Mouse (Mus musculus): ENCODE measurements around the gene Galnt10. TPM values are rescaled to one million over a fixed set of nuclear protein-coding genes. Genes with fewer than 3 reads are reported as not detected.

Gene Galnt10
- polyA plus RNA-seq, 1 experiment from 2014 or later: 18.6 TPM

- Histone ChIP-seq H3K4me1 (peaks cover 89% of the 10 kb centered on the region), H3K4me3 (no peak overlapping the region), H3K9me3 (no peaks in the 10 kb centered on the region), H3K27ac (peak overlapping the region; percentile 51), H3K27me3 (ENCODE audit: poor library complexity, severe bottlenecking) (peaks cover 49% of the 10 kb centered on the region), H3K36me3 (replicated peaks) (no peaks in the 10 kb centered on the region)
- WGBS: 47% methylated on average over 4 of the region's 4 CpGs
- DNase-seq (ENCODE audit: extremely low spot score, low spot score): no peak
Observed at GRCm38 (mm10) chr11:57654386-57654785, 9.1 kb downstream of the Galnt10 start.

GRCm38 (mm10) chr11:57654977-57655397 is 9.7 kb downstream of the Galnt10 start:
- Histone ChIP-seq H3K27me3 (ENCODE audit: poor library complexity, severe bottlenecking) (peaks cover 49% of the 10 kb centered on the region), H3K27ac (peak overlapping the region; percentile 51), H3K9me3 (no peaks in the 10 kb centered on the region), H3K4me3 (no peak overlapping the region), H3K4me1 (peaks cover 84% of the 10 kb centered on the region), H3K36me3 (replicated peaks) (no peaks in the 10 kb centered on the region)
- WGBS: 30% methylated on average over 5 of the region's 5 CpGs
- DNase-seq (ENCODE audit: extremely low spot score, low spot score): peak; percentile 45

DNA sequence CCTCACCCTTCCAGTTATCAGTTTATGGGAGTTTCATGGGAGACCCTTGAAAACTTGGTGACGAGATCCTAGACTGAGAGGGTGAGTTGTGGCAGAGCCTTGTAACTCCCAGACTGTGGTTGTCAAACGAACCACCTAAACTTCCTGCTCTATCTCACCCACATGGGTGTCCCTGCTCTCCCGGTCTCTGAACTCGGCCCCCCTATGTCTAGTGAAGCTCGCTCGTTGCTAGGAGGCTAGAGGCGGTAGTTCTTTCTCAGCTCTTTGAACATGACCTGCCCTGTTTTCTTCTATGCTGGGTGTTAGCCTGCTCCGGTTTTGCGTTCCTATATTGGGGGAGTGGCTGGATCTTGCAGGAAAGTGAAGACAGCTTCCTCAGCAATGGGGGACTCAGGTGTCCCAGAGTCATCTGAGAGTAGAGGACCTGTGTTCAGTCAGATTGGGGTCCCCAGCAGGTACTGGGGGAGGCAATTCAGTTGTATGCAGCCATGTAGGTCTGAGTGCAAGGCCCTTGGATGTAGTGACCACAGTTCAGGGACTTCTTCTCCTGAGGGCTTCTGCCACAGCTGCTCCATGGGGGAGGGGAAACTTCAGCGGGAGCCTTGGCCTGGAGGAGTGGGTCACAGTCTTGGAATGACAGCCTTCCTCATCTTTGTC is 10.6 kb downstream of the Galnt10 start:
- 58% methylated on average over 10 of the region's 10 CpGs for WGBS

DNA sequence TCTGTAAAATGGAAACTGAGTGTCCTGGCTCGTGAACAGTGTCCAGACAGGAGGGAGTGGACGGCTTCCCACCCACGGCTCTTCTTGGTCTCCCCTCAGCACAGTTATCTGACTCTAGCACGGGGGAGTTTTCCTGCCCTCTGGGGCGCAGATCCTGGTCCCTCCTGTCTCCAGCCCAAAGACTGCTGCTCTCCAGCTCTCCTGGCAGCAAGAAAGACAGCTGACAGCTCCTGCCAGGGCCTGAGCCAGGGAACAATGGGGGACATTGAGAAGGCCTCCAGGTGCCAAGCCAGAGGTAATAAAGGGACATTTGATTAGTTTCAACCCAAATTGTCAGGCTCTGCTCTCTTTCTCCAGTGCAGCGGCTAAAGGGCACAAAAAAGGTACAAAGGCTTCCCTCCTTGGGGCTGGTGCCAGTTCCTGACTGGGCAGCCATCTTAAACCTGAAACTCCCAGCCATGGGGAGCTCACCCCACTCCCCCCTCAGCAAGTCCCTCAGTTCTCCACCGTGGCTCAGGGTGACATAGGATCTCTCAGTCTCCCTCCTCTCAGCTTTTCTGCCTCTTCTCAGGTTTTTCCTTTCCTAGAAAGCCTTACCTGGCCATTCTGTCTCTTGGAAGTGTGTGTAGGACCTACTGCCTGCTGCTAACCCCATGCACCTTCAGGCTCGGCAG is 11.5 kb downstream of the Galnt10 start:
- Histone ChIP-seq H3K9me3 (no peaks in the 10 kb centered on the region), H3K4me1 (peaks cover 78% of the 10 kb centered on the region), H3K36me3 (replicated peaks) (no peaks in the 10 kb centered on the region), H3K27ac (peak overlapping the region; percentile 59), H3K27me3 (ENCODE audit: poor library complexity, severe bottlenecking) (peaks cover 34% of the 10 kb centered on the region), H3K4me3 (no peak overlapping the region)
- 54% methylated on average over 8 of the region's 8 CpGs for WGBS
- DNase-seq (ENCODE audit: extremely low spot score, low spot score): no peak

More for the DNA sequence above, 10.6 kb downstream of the Galnt10 start:
- Histone ChIP-seq H3K4me1 (peaks cover 84% of the 10 kb centered on the region), H3K9me3 (no peaks in the 10 kb centered on the region), H3K27ac (peak overlapping the region; percentile 59; the same call in 1 of the 2 replicates), H3K4me3 (no peak overlapping the region), H3K36me3 (replicated peaks) (no peaks in the 10 kb centered on the region), H3K27me3 (ENCODE audit: poor library complexity, severe bottlenecking) (peaks cover 42% of the 10 kb centered on the region)
- no peak for DNase-seq (ENCODE audit: extremely low spot score, low spot score)

GRCm38 (mm10) chr11:57657370-57658072 is 12.3 kb downstream of the Galnt10 start:
- H3K4me3 ChIP-seq: no peak overlapping the region
- H3K27me3 ChIP-seq (ENCODE audit: poor library complexity, severe bottlenecking): peaks cover 27% of the 10 kb centered on the region
- H3K36me3 ChIP-seq (replicated peaks): no peaks in the 10 kb centered on the region
- H3K4me1 ChIP-seq: peaks cover 73% of the 10 kb centered on the region
- DNase-seq (ENCODE audit: extremely low spot score, low spot score): no peak
- WGBS: 90% methylated on average over 9 of the region's 9 CpGs
- no peaks in the 10 kb centered on the region for H3K9me3 ChIP-seq
- no peak overlapping the region; the same call in 1 of the 2 replicates for H3K27ac ChIP-seq

GRCm38 (mm10) chr11:57658214-57658613 is 13.0 kb downstream of the Galnt10 start:
- Histone ChIP-seq H3K9me3 (no peaks in the 10 kb centered on the region), H3K4me1 (peaks cover 72% of the 10 kb centered on the region), H3K27me3 (ENCODE audit: poor library complexity, severe bottlenecking) (peaks cover 21% of the 10 kb centered on the region), H3K27ac (no peak overlapping the region), H3K4me3 (no peak overlapping the region), H3K36me3 (replicated peaks) (no peaks in the 10 kb centered on the region)
- DNase-seq (ENCODE audit: extremely low spot score, low spot score): no peak
- WGBS: 83% methylated on average over 3 of the region's 3 CpGs

GRCm38 (mm10) chr11:57658751-57659150 is 13.5 kb downstream of the Galnt10 start:
- 90% methylated on average over 6 of the region's 6 CpGs for WGBS
- peaks cover 66% of the 10 kb centered on the region for H3K4me1 ChIP-seq
- H3K27ac ChIP-seq: no peak overlapping the region
- H3K9me3 ChIP-seq: no peaks in the 10 kb centered on the region
- no peak for DNase-seq (ENCODE audit: extremely low spot score, low spot score)
- peaks cover 16% of the 10 kb centered on the region; the same call in 1 of the 2 replicates for H3K27me3 ChIP-seq (ENCODE audit: poor library complexity, severe bottlenecking)
- H3K36me3 ChIP-seq (replicated peaks): no peaks in the 10 kb centered on the region
- no peak overlapping the region for H3K4me3 ChIP-seq

GRCm38 (mm10) chr11:57660156-57660555 is 14.9 kb downstream of the Galnt10 start:
- Histone ChIP-seq H3K27me3 (ENCODE audit: poor library complexity, severe bottlenecking) (peaks cover 13% of the 10 kb centered on the region; the same call in 1 of the 2 replicates), H3K4me1 (peaks cover 52% of the 10 kb centered on the region), H3K9me3 (no peaks in the 10 kb centered on the region), H3K36me3 (replicated peaks) (no peaks in the 10 kb centered on the region), H3K4me3 (no peak overlapping the region), H3K27ac (no peak overlapping the region)
- 93% methylated on average over 4 of the region's 4 CpGs for WGBS
- DNase-seq (ENCODE audit: extremely low spot score, low spot score): no peak

DNA sequence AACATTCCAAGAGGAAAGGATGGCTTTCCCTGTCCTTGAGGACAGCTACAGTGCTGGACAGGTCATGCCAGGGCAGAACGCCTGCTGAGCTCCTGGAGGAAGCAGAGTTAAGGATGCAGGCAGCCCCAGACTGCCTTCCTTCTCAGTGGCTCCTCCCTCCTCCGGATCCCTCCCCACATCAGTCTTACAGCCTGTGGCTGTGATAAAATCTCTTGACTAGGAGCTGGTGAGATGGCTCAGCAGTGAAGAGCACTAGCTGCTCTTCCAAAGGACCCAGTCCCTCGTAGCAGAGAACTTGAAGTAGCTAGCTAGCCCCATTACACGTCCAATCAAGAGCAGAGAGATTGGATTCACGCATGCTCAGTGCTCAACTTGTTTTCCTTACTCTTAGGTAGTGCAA is 15.6 kb downstream of the Galnt10 start:
- Histone ChIP-seq H3K27ac (no peak overlapping the region), H3K4me3 (no peak overlapping the region), H3K36me3 (replicated peaks) (no peaks in the 10 kb centered on the region), H3K9me3 (no peaks in the 10 kb centered on the region), H3K4me1 (peaks cover 46% of the 10 kb centered on the region), H3K27me3 (ENCODE audit: poor library complexity, severe bottlenecking) (peaks cover 12% of the 10 kb centered on the region; the same call in 1 of the 2 replicates)
- WGBS: 70% methylated on average over 5 of the region's 5 CpGs
- no peak for DNase-seq (ENCODE audit: extremely low spot score, low spot score)

DNA sequence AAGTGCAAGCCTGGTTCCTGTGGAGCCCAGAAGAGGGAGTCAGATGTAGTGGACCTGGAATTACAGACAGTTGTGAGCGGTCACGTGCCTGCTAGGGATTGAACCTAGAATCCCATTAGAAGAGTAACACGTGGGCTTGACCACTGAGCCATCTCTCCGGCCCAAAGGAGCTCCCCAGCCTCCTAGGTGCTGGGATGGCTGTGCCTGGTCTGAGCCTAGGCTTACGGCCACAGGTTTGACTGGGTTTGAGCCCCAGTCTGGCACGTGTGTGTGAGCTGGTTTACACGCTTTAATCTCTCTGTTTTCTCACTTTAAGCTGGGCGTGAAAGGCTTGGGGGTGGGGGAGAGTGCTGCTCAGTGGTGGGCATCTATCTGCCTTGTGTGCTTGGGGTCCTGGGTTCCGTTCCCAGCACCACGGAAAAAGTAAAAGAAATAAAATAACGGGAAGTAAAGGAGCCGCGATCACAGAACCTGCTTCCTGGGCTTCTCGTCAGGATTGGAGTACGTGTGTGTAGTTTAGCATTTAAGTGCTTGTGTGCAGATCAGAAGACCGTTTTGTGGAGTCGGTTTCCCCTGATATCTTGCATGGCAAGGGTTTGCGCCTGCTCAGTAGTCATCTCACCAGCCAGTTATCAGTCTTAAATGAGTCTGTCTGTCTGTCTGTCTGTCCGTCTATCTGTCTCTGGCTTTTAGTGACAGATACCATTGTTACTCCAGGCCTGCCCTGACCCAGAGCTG is 16.4 kb downstream of the Galnt10 start:
- WGBS: 92% methylated on average over 19 of the region's 19 CpGs

DNA sequence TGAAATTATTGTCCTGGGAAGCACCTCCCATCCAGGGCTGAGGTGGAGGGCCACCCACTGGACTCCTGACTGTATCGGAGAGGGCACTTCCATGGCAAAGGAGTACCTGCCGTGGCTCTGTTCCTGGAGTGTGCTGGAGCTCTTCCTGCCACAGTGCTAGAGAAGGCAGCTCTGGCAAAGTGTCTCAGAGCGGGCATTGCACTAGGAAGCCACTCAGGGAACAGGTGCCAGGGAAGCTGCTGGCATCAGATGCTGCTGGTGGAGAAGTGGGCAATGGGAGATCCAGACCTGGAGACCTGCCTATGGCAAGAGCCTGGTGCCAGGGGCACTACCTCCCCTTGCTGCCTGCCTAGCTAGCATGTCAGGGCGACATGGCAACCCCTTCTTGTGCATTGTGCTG is 17.0 kb downstream of the Galnt10 start:
- H3K4me3 ChIP-seq: no peak overlapping the region
- H3K4me1 ChIP-seq: peaks cover 31% of the 10 kb centered on the region
- DNase-seq (ENCODE audit: extremely low spot score, low spot score): no peak
- H3K27me3 ChIP-seq (ENCODE audit: poor library complexity, severe bottlenecking): no peaks in the 10 kb centered on the region
- 93% methylated on average over 4 of the region's 4 CpGs for WGBS
- no peak overlapping the region for H3K27ac ChIP-seq
- H3K36me3 ChIP-seq (replicated peaks): no peaks in the 10 kb centered on the region
- H3K9me3 ChIP-seq: no peaks in the 10 kb centered on the region

More for the DNA sequence above, 16.4 kb downstream of the Galnt10 start:
- Histone ChIP-seq H3K4me3 (no peak overlapping the region), H3K9me3 (no peaks in the 10 kb centered on the region), H3K27me3 (ENCODE audit: poor library complexity, severe bottlenecking) (0 out of 2 replicates have a peak, but pooled peaks cover 4% of the 10 kb centered on the region), H3K36me3 (replicated peaks) (no peaks in the 10 kb centered on the region), H3K27ac (no peak overlapping the region), H3K4me1 (peaks cover 37% of the 10 kb centered on the region)
- DNase-seq (ENCODE audit: extremely low spot score, low spot score): no peak

- H3K36me3 ChIP-seq (replicated peaks): no peaks in the 10 kb centered on the region
- 91% methylated on average over 12 of the region's 12 CpGs for WGBS
- H3K4me1 ChIP-seq: peaks cover 24% of the 10 kb centered on the region
- no peak for DNase-seq (ENCODE audit: extremely low spot score, low spot score)
- no peaks in the 10 kb centered on the region for H3K27me3 ChIP-seq (ENCODE audit: poor library complexity, severe bottlenecking)
- no peak overlapping the region for H3K27ac ChIP-seq
- H3K9me3 ChIP-seq: no peaks in the 10 kb centered on the region
- H3K4me3 ChIP-seq: no peak overlapping the region
Observed at GRCm38 (mm10) chr11:57663271-57663670, 18.0 kb downstream of the Galnt10 start.
